Mouse (Mus musculus) left cerebral cortex, adult 9 months (tissue): ENCODE measurements around the gene D630045J12Rik.

Experiments
- DNase-seq, 2 experiments: peaks; one replicate each; pipeline ENCODE4 v3.0.0; 2022; ENCODE audit warnings: low spot score in 2 of 2

D630045J12Rik gene

DNA sequence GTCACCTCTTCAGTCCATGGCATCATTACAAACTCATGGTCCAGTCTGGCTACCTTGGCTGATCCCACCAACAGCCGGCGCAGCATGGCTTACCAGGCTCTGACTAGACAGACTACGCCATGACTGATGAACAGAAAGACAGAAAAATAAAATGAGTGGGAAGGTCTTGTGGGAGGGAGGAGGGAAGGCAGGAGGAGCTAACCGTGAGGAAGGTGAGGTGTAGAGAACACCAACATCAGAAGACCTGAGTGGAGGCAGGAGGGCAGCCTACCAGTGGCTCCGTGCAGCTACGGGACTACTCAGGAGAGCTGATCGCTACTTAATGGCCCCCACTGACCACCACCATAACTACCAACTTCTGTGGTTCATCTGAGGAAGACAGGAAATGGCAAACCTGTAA, 60.9 kb downstream of the D630045J12Rik start:
- DNase-seq, result no peak

DNA sequence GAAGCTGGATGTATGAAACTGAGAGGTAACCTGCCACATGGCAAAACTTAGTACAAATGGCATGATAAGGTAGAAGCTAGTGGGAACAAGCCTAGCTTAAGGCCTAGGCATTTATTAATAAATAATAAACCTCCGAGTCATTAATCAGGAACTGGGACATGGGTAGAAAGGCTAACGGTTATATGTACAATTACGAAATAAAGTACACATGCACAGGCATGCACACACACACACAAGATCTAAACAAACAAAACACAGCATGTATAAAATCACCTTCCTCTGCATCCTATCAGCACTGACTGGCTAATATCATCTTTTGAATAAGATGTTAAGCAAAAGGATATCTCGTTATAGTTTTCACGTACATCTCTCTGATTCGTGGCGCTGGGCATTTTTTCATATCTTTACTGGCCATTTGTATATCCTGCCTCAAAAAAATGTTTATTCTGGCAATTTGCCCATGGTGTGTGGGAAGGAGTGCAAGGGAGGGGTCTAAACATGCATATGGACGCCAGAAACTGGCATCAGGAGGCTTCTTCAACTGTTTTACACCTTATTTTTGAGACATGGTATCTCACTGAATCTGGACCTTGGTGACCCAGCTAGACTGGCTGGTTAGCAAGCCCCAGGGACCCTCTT, 67.4 kb downstream of the D630045J12Rik start:
- no peak for DNase-seq

DNA sequence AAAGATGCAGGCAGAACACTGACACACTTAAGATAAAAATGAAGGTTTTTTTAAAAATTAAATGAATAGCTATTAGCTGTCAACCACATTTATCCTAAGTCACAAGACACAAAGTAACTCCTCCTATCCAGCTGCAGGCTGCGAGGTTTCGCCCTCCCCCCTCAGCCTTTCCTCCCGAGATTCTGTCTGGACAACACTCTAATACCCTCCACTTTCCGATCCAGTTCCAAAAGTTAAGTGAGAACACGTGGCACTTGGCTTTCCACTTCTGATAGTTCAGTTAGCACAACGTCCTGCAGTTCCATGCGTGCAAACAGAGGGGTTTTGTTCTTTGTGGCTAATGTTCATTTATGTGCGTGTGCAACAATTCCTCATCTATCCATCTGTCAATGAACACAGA, 69.0 kb downstream of the D630045J12Rik start:
- no peak for DNase-seq

DNA sequence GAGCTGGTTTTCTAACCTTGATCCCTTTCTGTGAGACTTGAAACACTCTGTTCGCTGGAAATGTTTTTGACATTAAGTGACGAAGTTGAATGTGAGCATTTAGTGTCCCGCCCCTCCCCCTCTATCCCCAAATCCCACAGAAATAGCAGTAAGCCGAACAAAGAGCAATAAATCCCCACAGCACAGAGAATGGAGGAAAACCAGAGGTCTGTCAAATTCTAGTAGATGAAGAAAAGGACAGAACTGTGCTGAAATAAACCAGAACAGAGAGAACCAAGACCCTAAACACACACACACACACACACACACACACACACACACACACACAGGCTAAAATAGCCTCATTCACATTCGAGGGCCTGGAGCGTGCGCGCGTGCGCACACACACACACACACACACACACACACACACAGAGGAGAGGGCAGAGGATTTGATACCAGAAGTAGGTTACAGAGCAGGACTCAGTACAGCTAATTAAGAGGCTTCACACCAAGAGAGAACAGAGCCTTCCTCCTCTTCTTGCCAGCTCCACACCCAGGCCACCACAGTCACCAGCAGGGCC, 72.0 kb downstream of the D630045J12Rik start:
- DNase-seq, result no peak

DNA sequence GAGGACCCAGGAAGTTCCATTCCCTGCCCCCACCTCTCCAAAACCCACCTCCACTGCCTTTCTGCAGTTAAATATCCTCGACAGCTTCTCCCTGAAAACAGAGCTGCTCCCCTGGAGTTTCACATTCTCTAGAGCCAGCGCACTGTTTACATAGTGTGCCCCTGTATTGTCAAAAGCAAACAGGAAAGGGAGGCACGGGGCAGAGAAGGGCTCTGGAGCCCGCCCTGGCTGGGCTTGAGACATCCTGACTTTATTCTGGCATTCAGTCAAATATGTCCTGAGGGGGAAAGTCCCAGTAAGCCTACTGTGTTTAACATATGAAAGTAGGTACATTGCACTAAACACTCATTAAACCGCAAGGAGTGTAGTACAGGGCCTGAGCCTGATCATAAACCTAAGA, 73.1 kb downstream of the D630045J12Rik start:
- no peak for DNase-seq

DNA sequence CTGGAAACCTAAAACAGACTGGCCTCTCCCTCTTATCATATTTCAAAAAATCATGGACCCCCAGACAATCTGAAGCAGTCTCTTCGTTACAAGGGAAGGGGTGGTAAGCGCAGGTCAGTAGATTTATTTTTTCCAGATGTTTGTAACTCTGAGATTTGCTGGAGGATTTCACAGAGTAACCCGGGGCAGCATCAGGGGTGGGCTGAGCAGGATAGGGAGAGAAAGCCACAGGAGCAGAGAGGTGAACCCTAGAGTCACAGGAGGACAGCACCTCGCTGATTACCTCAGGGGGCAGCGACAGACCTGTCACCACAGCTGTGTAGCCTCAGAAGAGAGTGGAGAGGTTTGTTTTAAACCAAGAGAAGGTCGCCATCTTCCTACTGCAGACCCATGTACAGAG, 88.4 kb downstream of the D630045J12Rik start:
- DNase-seq, result no peak

DNA sequence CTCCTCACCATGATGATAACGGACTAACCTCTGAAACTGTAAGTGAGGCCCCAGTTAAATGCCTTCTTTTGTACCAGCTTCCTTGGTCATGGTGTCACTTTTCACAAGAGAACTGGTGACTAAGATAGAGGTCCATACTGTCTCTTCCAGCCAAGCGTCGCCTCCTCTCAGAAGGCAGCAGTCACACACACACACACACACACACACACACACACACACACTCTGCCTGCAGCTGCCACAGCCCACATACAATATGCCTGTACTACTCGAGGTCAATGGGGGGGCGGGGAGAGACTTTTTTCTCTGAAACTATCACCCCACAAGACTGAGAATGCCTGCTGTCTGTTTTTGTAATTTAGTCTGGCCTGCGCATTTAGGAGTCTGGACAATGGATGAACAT, 89.1 kb downstream of the D630045J12Rik start:
- DNase-seq, result no peak

DNA sequence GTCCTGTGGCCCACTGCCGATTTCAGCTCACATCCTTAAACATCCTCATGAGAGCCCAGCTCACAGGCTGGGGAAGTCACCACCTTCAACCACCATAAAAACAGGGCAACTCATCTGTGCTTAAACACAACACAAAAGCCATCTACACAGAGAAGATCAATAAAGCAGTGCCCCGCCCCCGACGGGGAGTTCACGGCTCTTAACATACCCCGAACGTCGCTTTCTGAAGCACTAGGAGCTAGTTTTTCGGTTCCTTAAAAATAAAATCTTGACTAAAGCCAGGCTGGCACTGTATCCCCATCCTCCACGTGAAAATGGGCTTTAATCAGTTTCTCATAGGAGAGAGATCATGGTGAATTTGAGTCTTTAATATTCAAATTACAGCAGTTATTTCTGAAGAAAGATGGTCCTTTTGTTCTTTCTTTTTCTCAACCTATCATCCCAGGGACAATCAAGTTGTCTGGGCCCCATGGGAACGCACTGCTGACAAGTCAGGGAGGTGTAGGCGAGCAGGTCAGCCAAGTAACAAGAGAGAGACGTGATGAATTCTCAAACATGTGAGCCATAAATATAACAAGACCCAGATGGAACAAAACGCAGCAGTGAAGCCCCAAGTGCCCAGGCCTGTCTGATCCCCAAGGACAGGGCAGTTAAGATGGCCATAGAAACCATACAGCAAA, 90.8 kb downstream of the D630045J12Rik start:
- no peak for DNase-seq

DNA sequence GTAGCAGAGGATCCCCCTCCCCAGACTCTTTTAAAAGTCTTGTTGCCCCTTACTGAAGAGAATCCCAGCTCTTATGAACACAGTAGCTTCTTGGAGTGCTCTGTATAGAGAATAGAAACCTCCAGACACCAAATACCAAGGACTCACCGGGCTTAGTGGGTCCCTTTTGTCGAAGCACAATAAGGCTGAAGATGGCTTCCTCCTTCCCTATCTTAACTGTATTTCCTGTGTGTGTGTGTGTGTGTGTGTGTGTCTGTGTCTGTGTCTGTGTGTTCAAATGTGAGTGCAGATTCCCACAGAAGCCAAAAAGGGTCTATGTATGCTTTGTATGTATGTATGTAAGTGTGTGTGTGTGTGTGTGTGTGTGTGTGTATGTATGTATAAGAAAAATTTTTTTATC, 93.3 kb downstream of the D630045J12Rik start:
- no peak for DNase-seq

DNA sequence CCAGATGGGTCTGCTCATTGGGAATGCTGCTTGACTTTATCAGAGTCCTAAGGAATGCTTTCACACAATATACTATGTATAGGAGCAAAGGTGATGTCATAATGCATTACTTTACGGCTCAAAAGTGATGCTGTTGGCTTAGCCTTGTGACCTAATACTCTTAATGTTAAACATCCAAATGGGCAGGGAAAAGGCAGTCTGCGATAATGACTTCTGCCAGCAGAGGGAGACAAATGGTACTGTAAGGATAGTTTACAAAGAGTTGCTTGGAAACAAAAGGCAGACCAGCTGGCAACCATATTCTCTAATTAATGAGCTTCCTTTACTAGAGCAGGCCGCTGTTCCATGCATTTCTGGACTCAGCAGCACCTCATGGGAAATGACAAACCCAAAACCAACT, 93.7 kb downstream of the D630045J12Rik start:
- DNase-seq, result peak; percentile 52 to 93

DNA sequence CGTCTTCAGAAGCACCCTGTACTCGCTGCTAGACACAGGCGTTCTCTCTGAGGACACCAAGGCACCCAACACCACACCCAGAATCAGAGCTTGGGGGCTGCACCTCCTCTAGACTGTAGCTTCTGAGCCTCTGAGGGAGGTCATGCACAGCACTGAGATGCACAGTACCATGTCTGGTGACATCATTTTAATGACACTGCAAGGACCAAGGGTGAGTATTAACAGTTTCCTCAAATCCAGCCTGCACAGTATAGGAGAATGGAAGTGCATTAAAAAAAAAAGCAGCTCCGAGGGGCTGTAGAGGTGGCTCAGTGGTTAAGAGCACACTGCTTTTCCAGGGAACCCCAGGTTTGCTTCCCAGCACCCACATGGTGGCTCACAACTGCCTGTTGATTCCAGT, 94.2 kb downstream of the D630045J12Rik start:
- no peak for DNase-seq

DNA sequence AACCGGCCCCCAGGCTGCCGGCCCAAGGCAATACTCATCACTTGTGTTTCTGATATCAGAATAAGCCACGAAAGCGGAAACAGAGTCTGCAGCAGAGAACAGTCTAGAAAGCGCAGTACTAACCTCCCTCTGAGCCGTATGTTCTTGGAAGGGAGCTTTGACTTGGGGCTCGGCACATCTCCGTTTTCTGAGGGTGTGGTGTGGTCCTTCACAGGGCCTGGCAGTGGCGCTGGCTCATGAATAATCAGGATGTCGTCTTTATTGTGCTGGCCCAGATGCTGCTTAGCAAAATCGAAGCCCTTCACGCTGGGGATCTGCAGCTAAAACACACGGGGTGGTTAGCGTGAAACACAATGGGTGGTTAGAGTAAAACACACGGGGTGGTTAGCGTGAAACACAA, 95.9 kb downstream of the D630045J12Rik start:
- no peak for DNase-seq

DNA sequence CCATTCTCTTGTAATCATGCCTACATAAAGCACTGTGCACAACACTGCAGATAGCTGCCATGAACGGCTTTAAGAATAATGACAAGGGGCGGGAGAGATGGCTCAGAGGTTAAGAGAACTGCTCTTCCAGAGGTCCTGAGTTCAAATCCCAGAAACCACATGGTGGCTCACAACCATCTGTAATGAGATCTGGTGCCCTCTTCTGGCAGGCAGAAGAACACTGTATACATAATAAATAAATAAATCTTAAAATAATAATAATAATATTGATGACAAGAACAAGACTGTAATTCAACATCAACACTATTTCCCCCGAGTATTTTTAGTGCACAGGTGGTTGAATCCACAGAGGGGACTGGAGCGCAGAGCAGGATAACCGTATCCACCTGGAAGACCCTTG, 97.6 kb downstream of the D630045J12Rik start:
- no peak for DNase-seq

DNA sequence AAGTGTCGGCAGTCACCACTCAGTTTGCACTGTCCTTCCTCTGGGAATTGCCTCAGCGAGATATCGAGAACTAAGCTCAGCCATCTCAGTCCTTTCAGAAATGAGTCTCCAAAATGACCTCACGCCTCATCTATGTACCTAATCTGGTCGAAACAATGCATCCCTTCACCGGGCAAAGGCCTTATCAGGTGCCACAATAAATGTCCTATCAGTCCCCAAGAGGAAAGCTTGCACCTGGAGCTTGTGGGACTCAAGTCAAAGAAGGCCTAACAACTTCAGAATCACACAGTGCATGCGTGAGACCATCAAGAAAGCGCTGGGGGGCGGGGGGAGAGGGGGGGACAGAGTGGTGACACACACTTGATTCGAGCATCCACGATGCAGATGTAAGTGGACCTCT, 101.5 kb downstream of the D630045J12Rik start:
- no peak for DNase-seq

DNA sequence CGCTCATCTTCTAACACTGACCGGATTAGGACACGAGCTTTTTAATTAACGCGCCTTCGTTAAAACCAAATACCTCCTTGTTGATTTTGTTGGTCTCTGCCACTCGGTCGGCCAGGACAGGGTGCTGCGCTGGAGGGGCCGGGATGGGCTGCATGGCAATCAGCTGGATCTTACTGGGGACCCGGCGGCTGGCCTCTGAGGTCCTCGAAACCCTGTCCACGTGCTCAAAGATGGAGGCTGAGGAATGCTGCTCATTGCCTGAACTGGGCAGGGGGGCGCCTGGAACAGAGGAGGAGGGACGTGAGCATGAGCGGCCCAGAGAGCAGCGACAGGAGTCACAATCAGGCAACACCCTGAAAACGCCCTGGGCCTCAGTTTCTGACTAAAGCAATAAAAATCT, 104.3 kb downstream of the D630045J12Rik start:
- no peak for DNase-seq

DNA sequence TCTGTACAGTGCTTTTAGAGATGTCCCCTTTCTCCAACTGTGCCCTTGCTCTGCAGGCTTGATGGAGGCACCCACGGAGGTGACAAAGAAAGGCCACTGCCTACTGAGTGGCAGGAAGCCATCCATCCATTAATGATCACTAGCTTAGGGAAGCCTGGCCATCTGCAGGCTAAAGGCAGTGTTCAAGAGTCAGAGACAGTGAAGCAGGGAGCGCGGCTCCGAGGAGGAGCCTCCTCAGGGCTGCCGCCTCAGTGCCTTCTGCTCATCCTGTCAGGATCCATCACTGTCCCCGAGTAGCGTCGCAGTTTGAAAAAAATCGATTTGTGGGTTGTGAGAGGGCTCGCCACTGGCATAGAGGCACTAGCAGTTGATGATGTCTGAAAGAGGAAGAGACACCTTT, 105.2 kb downstream of the D630045J12Rik start:
- DNase-seq, result no peak

DNA sequence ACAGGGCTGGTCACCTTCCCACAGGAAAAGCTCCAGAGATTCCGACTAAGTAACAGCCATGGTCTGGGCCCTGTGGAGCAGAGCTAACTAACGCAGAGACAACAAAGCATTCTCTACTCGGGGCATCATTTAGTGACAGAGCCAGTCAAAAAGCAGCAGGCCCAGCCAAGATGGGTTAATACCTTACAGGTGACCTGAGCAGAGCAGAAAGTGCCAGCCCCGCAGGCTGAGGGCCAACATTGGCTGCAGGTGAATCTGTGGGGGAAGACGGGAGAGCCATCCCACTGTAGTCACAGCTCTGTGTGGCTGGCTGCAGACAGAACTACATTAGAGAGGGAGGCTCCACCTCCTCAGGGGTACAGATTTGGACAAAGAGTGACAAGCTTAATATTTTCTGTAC, 106.5 kb downstream of the D630045J12Rik start:
- no peak for DNase-seq

DNA sequence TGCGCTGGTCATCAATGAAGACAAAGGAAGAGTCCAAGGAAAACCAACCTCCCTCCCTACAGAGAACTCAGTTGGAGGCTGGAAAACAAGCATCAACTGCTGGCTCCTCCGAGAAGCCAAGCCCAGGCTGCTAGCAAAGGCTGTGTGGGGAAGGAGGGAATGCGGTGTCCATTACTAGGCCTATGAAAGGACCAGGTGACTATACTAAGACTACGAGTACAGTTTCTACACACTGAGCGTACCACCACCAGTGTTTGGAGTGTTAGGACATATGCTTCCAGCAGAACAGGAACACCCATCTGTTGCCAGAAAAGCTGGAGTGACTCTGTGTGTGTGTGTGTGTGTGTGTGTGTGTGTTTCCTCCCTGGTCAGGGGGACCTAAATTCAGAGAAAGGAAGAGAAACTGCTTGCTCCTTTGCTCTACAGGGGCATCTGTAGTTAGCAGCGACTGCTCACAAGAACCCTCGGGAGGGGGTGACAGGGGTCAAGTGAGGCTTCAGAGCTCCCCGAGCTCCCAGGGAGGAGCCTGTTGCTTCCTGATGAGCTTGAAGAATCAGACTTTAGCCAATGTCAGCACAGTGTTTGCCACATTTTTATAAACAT, 108.2 kb downstream of the D630045J12Rik start:
- peak in 1 of 2 experiments; percentile 33 for DNase-seq

DNA sequence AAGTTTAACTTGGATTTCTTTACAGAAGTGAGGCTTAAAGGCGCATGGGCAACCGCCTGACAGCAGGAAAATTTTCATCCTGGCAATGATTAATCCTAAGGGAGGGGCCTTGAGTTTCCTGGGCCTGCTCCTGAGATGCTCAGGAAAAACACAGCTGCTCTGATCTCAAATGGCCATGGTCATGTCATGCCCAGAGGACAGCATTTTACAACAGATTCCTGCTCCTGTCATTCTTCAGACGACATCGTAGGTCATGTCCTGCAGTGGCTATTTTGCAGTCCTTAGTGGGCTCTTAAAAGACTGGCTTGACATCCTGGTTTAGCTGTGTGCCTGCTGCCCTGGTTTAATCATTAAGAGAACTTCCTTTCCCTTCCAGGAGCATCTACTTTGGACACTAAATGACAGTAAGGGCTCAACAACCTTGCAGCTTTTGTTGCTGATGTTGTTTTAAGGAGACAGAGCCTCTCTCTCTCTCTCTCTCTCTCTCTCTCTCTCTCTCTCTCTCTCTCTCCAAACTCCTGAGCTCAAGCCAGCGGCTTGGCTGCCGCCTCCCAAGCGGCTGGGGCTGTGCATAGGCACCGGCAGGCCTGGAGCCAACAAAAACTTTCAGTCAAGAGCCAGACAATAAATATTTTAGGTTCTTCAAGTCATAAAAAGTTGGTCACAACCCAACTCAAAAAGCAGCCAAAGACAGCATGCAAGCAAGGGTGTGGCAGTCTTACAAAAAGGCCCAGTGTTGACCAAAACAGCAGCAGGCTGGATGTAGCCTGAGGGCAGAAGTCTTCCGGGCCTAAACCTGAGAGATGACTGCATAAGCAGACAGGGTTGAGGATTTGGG, 109.4 kb downstream of the D630045J12Rik start:
- DNase-seq, result peak in 1 of 2 experiments; percentile 22

DNA sequence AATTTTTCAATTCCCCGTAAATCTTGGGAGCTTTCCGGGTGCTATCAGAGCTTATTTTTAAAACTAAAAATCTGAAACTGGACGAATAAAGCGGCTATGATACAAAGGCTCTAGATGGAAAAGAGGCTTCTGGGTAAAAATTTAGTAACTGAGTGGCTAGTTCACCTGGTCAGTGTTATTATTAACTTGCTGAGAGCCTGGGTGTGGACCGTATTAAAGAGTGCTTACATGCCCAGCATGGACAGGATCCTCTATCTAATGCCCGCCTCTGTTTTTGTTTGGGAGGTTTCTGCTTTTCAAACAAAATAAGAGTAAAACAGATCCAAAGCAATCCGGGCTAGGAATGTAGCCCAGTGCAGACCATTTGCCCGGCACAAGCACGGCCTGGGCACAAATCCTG, 113.4 kb downstream of the D630045J12Rik start:
- DNase-seq, result no peak

DNA sequence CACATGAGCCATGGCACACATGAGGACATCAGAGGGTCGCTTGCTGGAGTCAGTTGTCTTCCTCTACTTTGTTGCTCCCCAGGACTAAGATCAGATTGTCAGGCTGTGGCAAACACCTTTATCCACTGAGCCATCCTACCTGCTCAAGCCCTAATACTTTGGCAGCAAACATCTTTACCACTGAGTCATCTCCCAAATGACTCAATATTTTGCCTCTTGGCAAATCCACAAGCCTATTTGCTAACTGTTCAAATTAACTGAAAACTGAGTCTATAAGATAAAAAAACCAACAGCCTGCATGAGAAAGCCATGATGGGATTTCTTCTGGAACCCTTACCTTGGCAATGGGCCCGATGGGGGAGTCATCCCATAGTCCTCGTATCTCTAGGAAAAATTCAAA, 114.7 kb downstream of the D630045J12Rik start:
- no peak for DNase-seq
